Mouse (Mus musculus) erythroblast, embryonic 14.5 days (primary cell): ENCODE results near the gene Serpini1.

Source experiments
- GATA1 ChIP-seq: IDR thresholded peaks from 2 replicates; pipeline ENCODE4 v1.6.1; 2012; ENCODE audit warnings: low read length, inconsistent platforms, mixed read lengths
- TAL1 ChIP-seq: IDR thresholded peaks from 3 replicates; pipeline ENCODE4 v1.6.1; 2012; ENCODE audit warnings: low read length, inconsistent platforms, mixed read lengths

DNA sequence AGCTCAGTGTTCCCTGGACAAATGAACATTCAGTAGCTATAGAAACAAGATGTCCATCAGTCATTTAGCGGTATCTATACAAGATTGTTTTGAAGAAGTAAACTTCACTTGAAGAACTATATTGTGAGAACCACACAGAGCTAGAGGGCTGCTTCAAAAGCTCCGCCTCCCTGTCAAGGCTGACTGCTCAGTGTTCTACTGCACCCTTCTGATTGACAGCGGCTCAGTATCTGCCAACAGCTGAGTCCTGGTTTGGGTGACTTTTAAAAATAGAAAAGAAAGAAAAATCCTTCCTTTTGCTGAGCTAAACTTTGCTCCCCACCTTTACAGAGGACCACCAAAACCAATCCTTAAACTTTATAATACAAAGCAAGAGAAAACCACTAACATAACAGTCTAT lies 14.5 kb upstream of the Serpini1 start:
- no peak for TF ChIP-seq GATA1
- TF ChIP-seq TAL1 = no peak
